Mouse (Mus musculus) forebrain, embryonic 16.5 days (tissue): ENCODE results near the gene Crim1. TPM values are rescaled to one million over a fixed set of nuclear protein-coding genes. Genes with fewer than 3 reads are reported as not detected.
A peak's percentile ranks its signal among the peaks of the same experiment; 100 is the strongest.

Experiments used
- ATAC-seq: fragments of 200-750 bp; cut with Nextera tagmentation; 2 replicates; pipeline ENCODE4 v1.8.0; 2017; ENCODE audit warnings: mild to moderate bottlenecking, moderate library complexity
- H3K27ac ChIP-seq: fragments of 300-500 bp; sonication (generic); 2 replicates; pipeline ENCODE4 v1.5.1; 2014; ENCODE audit warnings: low read length, control low read depth
- H3K27me3 ChIP-seq: fragments of 300-500 bp; sonication (generic); replicated peaks from 2 replicates; pipeline ENCODE4 v1.6.1; 2014; ENCODE audit warnings: low read length; ENCODE audit not compliant: control insufficient read depth, insufficient read depth
- H3K36me3 ChIP-seq: fragments of 300-500 bp; sonication (generic); 2 replicates; pipeline ENCODE4 v1.6.1; 2014; ENCODE audit not compliant: control insufficient read depth, insufficient read depth
- H3K4me1 ChIP-seq: fragments of 300-500 bp; sonication (generic); replicated peaks from 2 replicates; pipeline ENCODE4 v1.6.1; 2014; ENCODE audit warnings: low read length; ENCODE audit not compliant: control insufficient read depth, insufficient read depth
- H3K4me2 ChIP-seq: fragments of 300-500 bp; sonication (generic); 2 replicates; pipeline ENCODE4 v1.6.1; 2014; ENCODE audit warnings: mild to moderate bottlenecking, low read length, control low read depth
- H3K4me3 ChIP-seq: fragments of 300-500 bp; sonication (generic); replicated peaks from 2 replicates; pipeline ENCODE4 v1.5.1; 2014; ENCODE audit warnings: mild to moderate bottlenecking, low read length, control low read depth
- H3K9ac ChIP-seq: fragments of 300-500 bp; sonication (generic); replicated peaks from 2 replicates; pipeline ENCODE4 v1.6.1; 2014; ENCODE audit warnings: low read depth, low read length, control low read depth
- H3K9me3 ChIP-seq: fragments of 300-500 bp; sonication (generic); 2 replicates; pipeline ENCODE4 v1.6.1; 2016; ENCODE audit warnings: low read length; ENCODE audit not compliant: control insufficient read depth
- WGBS: fragments of 180-500 bp; shearing (Covaris S2); extraction: QIAGEN DNeasy Blood & Tissue Kit; methylation state at CpG from one replicate; pipeline ENCODE4 v1.1.7; 2014; 5-methylcytosine and 5-hydroxymethylcytosine counted together
- polyA plus RNA-seq: library from polyadenylated mRNA; unstranded; fragments of >200 nt; fragmentation: Nextera tagmentation; extraction: Ambion mirVana; gene quantifications from 2 replicates; pipeline ENCODE4 v1.2.1, GENCODE M21; 2015

The Crim1 gene
- polyA plus RNA-seq, 1 experiment from 2014 or later, result 9.9 TPM

DNA sequence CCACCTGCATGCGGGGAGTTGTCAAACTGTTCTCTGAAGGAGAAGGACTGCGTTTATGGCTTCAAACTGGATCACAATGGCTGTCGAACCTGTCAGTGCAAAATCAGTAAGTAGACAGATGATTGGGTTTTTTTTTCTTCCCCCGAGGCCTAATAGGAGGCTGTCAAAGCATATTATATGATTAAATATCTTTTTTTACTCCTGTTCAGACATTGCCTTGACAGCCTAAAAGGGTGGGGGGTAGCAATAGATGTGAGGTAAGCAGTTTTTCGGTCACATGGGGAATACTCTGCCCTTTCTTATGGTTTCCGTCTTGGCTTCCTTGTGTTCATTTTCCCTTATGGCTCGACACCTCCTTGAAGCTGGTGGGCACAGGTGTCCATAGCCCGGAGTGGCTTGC is 135.2 kb downstream of the Crim1 start:
- peak; percentile 74 for ATAC-seq
- no peak overlapping the region for H3K9ac ChIP-seq
- no peak overlapping the region for H3K4me2 ChIP-seq
- WGBS, result 77% methylated on average over 8 of the region's 8 CpGs
- no peak overlapping the region for H3K27ac ChIP-seq
- no peaks in the 10 kb centered on the region for H3K9me3 ChIP-seq
- H3K27me3 ChIP-seq, result no peaks in the 10 kb centered on the region
- H3K36me3 ChIP-seq, result no peaks in the 10 kb centered on the region
- H3K4me3 ChIP-seq, result no peak overlapping the region
- 0 out of 2 replicates have a peak, but pooled peaks cover 2% of the 10 kb centered on the region for H3K4me1 ChIP-seq

DNA sequence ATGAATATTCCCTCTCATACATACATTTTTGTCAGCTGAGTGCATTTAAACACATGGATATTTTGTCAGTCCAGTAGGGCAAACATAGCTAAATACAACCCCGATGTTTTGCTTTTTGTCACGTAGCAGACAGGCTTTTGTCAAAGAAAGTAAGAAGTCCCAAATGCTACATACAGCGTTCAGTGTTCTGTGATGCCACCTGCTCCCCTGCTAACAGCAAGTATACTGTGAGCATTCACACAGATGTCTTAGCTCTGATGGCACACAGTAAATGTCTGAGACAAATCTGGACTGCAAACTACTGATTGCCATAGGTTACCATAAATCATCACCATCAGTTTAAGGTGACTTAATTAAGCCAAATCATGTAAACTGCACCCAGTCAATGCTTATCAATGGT is 143.6 kb downstream of the Crim1 start:
- H3K4me3 ChIP-seq, result no peak overlapping the region
- no peak overlapping the region for H3K4me2 ChIP-seq
- peak; percentile 71 for ATAC-seq
- no peaks in the 10 kb centered on the region for H3K9me3 ChIP-seq
- no peaks in the 10 kb centered on the region for H3K4me1 ChIP-seq
- no peaks in the 10 kb centered on the region for H3K36me3 ChIP-seq
- no peak overlapping the region for H3K9ac ChIP-seq
- no peaks in the 10 kb centered on the region for H3K27me3 ChIP-seq
- 59% methylated on average over 3 of the region's 3 CpGs for WGBS
- no peak overlapping the region for H3K27ac ChIP-seq

DNA sequence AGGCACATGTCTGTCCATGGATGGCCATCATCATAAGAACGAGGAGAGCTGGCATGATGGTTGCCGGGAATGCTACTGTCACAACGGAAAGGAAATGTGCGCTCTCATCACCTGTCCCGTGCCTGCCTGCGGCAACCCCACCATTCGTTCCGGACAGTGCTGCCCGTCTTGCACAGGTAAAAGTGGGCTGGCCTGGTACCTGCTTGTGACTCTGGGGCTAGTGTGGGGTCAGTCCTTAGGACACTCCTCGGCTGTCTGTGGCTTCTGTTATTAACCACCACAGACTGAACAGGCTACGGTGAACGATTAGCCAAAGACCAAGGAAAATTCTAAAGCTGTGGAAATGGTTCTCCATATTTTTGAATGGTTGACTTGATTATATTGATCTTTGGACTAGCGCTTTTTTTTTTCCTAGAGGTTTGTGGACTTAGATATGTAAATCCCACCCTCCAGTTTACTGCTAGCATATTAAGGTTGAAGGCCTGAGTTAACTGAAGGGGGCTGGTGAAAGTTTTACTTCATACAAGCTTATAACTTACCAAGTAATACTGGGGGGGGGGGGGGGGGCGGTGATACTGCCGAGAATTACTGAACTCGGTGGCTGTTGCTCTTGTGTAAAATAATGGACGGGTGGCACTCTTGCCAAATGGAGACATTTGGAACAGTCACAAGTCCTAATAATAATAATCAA is 147.2 kb downstream of the Crim1 start:
- ATAC-seq, result no peak
- no peak overlapping the region for H3K27ac ChIP-seq

DNA sequence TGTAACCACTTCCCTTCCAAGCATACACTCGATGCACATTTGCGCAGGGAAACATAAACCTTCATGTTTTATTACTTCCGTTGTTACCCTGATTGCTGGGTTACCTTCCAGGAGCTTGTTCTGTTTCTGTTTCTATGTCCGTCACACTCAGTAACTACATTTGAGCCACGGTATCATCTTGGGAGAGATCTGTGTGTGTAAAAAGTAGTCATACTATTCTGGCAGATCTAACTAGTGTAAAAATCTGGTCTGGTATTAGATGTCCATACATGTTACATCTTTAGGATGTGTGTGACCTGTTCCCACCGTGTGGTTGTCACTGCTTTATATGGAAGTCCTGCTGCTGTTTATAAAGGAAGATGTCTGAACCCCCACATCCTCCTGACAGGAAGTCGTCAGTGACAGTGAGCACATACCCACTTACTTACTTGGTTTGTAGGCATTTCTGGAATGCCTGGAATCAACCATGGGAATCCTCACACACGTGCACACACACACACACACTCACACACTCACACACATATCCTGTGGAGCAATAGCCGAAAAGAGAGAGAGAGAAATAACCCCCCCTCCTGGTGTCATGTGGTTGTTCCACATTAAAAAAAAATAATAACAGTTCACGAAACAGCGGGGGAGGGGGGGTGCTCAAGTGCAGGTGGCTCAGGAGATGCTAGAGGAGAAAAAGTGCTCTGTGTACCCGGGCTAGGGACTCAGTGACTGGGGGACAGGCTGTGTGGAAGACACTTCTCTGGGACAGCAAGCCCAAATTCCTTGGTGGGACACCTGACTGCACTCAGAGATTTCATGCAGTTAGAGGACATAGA is 151.8 kb downstream of the Crim1 start:
- Histone ChIP-seq H3K27ac (no peak overlapping the region), H3K36me3 (0 out of 2 replicates have a peak, but pooled peaks cover 2% of the 10 kb centered on the region), H3K4me2 (no peak overlapping the region), H3K4me1 (no peaks in the 10 kb centered on the region), H3K4me3 (no peak overlapping the region), H3K27me3 (no peaks in the 10 kb centered on the region), H3K9me3 (no peaks in the 10 kb centered on the region), H3K9ac (no peak overlapping the region)
- WGBS, result 85% methylated on average over 12 of the region's 12 CpGs
- ATAC-seq, result no peak

More for the DNA sequence above, 147.2 kb downstream of the Crim1 start:
- no peaks in the 10 kb centered on the region for H3K27me3 ChIP-seq
- H3K36me3 ChIP-seq, result no peaks in the 10 kb centered on the region
- WGBS, result 94% methylated on average over 17 of the region's 17 CpGs
- no peak overlapping the region for H3K4me2 ChIP-seq
- H3K9me3 ChIP-seq, result no peaks in the 10 kb centered on the region
- no peaks in the 10 kb centered on the region for H3K4me1 ChIP-seq
- H3K4me3 ChIP-seq, result no peak overlapping the region
- no peak overlapping the region for H3K9ac ChIP-seq

DNA sequence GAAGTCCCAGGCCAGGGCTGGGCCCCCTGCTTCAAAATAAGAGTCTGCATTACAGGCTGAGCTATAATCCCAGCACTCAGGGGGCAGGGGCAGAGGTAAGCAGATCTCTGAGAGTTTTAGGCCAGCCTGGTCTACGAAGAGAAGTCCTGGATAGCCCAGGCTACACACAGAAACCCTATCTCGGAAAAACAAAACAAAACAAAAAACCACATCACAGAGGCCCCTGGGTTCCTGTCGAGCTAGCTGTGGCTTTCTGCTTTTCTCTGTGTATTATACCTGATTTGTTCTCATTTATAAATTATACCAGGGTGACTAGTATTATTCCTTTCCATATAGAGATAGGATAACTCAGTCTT is 152.4 kb downstream of the Crim1 start:
- H3K9ac ChIP-seq, result no peak overlapping the region
- H3K4me3 ChIP-seq, result no peak overlapping the region
- H3K4me1 ChIP-seq, result peaks cover 2% of the 10 kb centered on the region; the same call in 1 of the 2 replicates
- no peak overlapping the region for H3K4me2 ChIP-seq
- H3K27me3 ChIP-seq, result no peaks in the 10 kb centered on the region
- ATAC-seq, result no peak
- WGBS, result 85% methylated on average over 3 of the region's 3 CpGs
- H3K36me3 ChIP-seq, result 0 out of 2 replicates have a peak, but pooled peaks cover 2% of the 10 kb centered on the region
- H3K27ac ChIP-seq, result no peak overlapping the region
- H3K9me3 ChIP-seq, result no peaks in the 10 kb centered on the region

DNA sequence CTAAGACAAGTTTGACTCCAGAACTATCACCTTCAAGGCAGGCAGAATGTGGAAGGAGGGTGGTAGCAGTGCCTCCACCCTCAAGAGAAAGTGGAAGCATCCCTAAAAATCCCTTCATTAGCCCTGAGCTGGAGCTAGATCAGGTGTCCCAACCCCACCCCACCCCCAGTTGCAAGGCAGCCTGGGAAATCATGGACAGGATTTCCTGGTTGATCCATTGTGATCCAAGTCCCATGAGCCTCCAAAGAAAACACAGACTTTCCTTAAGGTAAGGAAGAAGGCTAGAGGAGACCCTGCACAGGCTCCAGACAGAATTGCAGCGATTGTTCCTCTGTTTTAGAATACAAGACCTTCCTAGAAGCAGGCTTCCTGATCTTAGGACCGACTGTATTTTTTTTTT is 154.4 kb downstream of the Crim1 start:
- H3K4me2 ChIP-seq, result no peak overlapping the region
- 0 out of 2 replicates have a peak, but pooled peaks cover 2% of the 10 kb centered on the region for H3K36me3 ChIP-seq
- H3K9ac ChIP-seq, result no peak overlapping the region
- no peak overlapping the region for H3K27ac ChIP-seq
- no peak overlapping the region for H3K4me3 ChIP-seq
- whole genome bisulfite sequencing, result 79% methylated on average over 2 of the region's 2 CpGs
- H3K9me3 ChIP-seq, result no peaks in the 10 kb centered on the region
- no peak for ATAC-seq
- H3K27me3 ChIP-seq, result no peaks in the 10 kb centered on the region
- H3K4me1 ChIP-seq, result peaks cover 11% of the 10 kb centered on the region

DNA sequence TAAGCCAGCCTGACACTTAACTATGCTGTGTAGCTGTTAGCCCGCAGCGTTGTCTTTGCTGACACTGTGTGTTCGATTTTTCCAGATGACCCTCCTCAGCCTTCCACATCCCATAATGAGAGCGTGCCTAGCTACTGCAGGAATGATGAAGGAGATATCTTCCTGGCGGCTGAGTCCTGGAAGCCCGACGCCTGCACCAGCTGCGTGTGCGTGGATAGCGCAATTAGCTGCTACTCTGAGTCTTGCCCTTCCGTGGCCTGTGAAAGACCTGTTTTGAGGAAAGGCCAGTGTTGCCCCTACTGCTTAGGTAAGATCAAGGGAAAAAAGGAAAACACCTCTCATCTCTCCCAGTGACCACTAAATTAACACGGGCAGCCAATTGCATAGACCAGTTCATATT is 154.8 kb downstream of the Crim1 start:
- ATAC-seq, result no peak
- H3K4me3 ChIP-seq, result no peak overlapping the region
- H3K27me3 ChIP-seq, result no peaks in the 10 kb centered on the region
- 90% methylated on average over 12 of the region's 12 CpGs for WGBS
- 0 out of 2 replicates have a peak, but pooled peaks cover 2% of the 10 kb centered on the region for H3K36me3 ChIP-seq
- H3K9ac ChIP-seq, result no peak overlapping the region
- H3K9me3 ChIP-seq, result no peaks in the 10 kb centered on the region
- no peak overlapping the region for H3K4me2 ChIP-seq
- no peak overlapping the region for H3K27ac ChIP-seq
- peaks cover 11% of the 10 kb centered on the region for H3K4me1 ChIP-seq

DNA sequence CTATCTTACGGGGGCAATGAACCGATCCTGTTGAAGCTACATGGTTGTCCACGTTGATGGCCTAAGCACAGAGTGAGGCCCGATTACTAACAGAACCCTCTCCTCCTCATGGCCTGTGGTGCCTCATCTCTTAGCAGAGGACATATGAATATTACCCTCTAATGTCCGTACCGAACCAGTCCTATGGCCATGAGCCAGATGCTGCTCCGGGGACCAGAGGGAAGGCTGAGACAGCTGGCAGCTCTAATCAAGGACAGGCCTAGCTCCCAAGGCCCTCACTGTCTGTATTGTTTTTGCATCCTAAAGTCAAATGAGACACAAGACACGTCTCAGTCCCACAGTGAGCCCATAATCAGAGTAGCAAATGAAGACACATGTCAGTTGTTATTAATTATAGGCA is 155.6 kb downstream of the Crim1 start:
- Histone ChIP-seq H3K27me3 (no peaks in the 10 kb centered on the region), H3K9ac (no peak overlapping the region), H3K4me1 (peaks cover 11% of the 10 kb centered on the region), H3K27ac (no peak overlapping the region), H3K36me3 (0 out of 2 replicates have a peak, but pooled peaks cover 2% of the 10 kb centered on the region), H3K4me3 (no peak overlapping the region), H3K9me3 (no peaks in the 10 kb centered on the region), H3K4me2 (no peak overlapping the region)
- ATAC-seq, result no peak
- 74% methylated on average over 8 of the region's 8 CpGs for WGBS

DNA sequence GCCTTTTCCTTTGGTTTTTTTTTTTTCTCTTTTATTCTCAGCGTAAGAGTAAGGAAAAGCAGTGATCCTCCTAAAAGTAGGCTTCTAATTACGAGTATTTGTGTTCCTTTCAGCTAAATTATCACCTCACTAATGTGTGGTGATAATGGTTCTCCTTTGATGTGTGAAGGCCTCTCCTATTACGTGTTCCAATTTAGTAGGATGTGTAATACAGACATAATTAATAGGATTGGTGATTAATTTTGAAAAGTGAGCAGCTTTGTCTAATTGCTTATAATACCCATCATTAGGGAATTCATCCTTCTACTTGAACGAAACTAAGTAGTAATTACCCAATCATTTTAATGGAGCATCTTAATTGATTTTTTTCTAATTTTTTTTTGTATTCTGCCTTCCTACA is 157.7 kb downstream of the Crim1 start:
- H3K9ac ChIP-seq, result no peak overlapping the region
- WGBS, result 19% methylated on average over 4 of the region's 4 CpGs
- H3K9me3 ChIP-seq, result no peaks in the 10 kb centered on the region
- H3K4me2 ChIP-seq, result no peak overlapping the region
- no peaks in the 10 kb centered on the region for H3K27me3 ChIP-seq
- H3K27ac ChIP-seq, result no peak overlapping the region
- peak; percentile 52 for ATAC-seq
- H3K36me3 ChIP-seq, result 0 out of 2 replicates have a peak, but pooled peaks cover 2% of the 10 kb centered on the region
- H3K4me3 ChIP-seq, result no peak overlapping the region
- peaks cover 11% of the 10 kb centered on the region for H3K4me1 ChIP-seq
